In the genomic region with DNA sequence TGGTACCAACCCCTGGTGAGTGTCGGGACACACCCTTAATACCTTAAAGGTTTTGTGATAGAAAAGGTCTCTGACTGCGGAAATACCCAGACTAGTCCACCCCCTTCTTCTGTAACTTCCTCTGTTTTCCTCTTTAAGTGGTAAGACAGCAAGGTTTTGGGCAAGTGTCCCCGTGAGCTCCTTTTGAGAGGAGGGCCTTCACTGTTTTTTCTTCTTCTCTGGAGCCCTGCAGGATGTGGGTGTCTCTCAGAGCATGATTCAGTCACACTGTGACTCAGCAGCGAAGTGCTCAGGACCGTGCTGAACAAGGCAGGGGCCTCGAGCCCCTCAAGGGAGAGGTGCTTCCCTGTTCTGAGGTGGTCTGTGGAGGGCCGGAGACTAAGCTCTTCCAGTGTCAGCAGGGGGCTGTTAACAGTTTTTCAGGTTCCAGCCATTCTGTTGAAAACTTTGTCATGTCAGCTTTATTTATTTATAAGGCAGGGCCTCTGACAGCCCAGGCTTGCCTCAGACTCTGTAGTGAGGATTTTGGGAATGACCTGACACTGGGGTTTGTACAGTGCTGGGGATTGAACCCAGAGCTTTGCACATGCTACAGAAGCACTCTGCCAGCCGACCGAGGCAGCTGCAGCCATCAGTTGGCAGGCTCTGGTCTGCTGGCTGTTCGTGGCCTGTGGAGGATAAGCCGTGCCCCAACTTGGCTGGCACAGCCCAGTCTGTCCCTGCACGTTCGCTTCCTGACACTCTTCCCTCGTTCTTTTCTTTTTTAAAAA, we compare ENCODE assay signal across 10 mouse cellular contexts. TPM values are rescaled to one million over a fixed set of nuclear protein-coding genes. Genes with fewer than 3 reads are reported as not detected.
DNase-seq lines count a peak whose midpoint lies in the region; ATAC-seq and TF ChIP-seq lines count a peak whose summit lies in the region.
"Had no signal": no experiment of that assay in that cellular context is flagged by ENCODE, and none has a peak within 500 bp of the region (broad histone marks: within the 10 kb centered on the region; RNA-seq: fewer than 3 reads in every experiment).

No protein-coding gene starts in this region.

- H3K4me2 ChIP-seq in hindbrain, embryonic 11.5 days (replicated peaks; ENCODE audit: low read depth, low read length), result no peak overlapping the region
- H3K4me2 ChIP-seq: limb, embryonic 12.5 days had no signal

- no peak overlapping the region for H3K9ac ChIP-seq in heart, adult 2 months (ENCODE audit: low read depth, low read length)
- H3K9ac ChIP-seq in hindbrain, embryonic 11.5 days (ENCODE audit: low read depth, low read length), result no peak overlapping the region
- H3K9ac ChIP-seq: limb, embryonic 12.5 days had no signal

- no peak for TF ChIP-seq POLR2A in heart, adult 2 months (IDR thresholded peaks at IDR 0.05; ENCODE audit: insufficient read depth, low read depth, low read length)

- TF ChIP-seq EP300 in heart, adult 2 months (IDR thresholded peaks at IDR 0.05; ENCODE audit: insufficient read depth, low read depth, low read length), result no peak

- no peaks in the 10 kb centered on the region for H3K36me3 ChIP-seq in heart, adult 2 months (ENCODE audit: control insufficient read depth, insufficient read depth, low read length)
- 0 out of 2 replicates have a peak, but pooled peaks cover 2% of the 10 kb centered on the region for H3K36me3 ChIP-seq in hindbrain, embryonic 11.5 days (ENCODE audit: control insufficient read depth, insufficient read depth, low read length)

- WGBS in heart, adult 2 months, result 50% methylated on average over 14 of the region's 14 CpGs
- 85% methylated on average over 14 of the region's 14 CpGs for WGBS in hindbrain, embryonic 11.5 days

- peak in 1 of 2 experiments; percentile 28 for DNase-seq in heart, adult 2 months
- DNase-seq in heart, adult 9 months (ENCODE audit: low spot score in 2 of 2), result no peak
- peak; percentile 17 to 25 for DNase-seq in B cell, adult 2 months
- no peak for DNase-seq in hindbrain, embryonic 11.5 days (ENCODE audit: low spot score)
- no peak for DNase-seq in gastrocnemius, adult 8-10 months (ENCODE audit: low spot score in 2 of 2)
- no peak for DNase-seq in kidney, adult 9 months

- no peak overlapping the region for H3K4me3 ChIP-seq in heart, adult 2 months
- H3K4me3 ChIP-seq in hindbrain, embryonic 11.5 days (ENCODE audit: low read depth, low read length), result no peak overlapping the region
- H3K4me3 ChIP-seq: limb, embryonic 12.5 days had no signal

- no peaks in the 10 kb centered on the region for H3K9me3 ChIP-seq in hindbrain, embryonic 11.5 days (ENCODE audit: control insufficient read depth, low read length)
- H3K9me3 ChIP-seq: limb, embryonic 12.5 days had no signal

- no peaks in the 10 kb centered on the region for H3K27me3 ChIP-seq in heart, adult 2 months (ENCODE audit: control insufficient read depth, insufficient read depth, low read length)
- H3K27me3 ChIP-seq in hindbrain, embryonic 11.5 days (ENCODE audit: control insufficient read depth, insufficient read depth, low read length), result no peaks in the 10 kb centered on the region
- H3K27me3 ChIP-seq: limb, embryonic 12.5 days had no signal

- H3K79me2 ChIP-seq in heart, adult 2 months (replicated peaks; ENCODE audit: control insufficient read depth, insufficient read depth, low read length), result peaks cover 6% of the 10 kb centered on the region

- H3K4me1 ChIP-seq in heart, adult 2 months (ENCODE audit: control insufficient read depth, insufficient read depth, low read length), result peaks cover 2% of the 10 kb centered on the region; the same call in 1 of the 2 replicates
- H3K4me1 ChIP-seq in hindbrain, embryonic 11.5 days (replicated peaks; ENCODE audit: control insufficient read depth, insufficient read depth, low read length), result peaks cover 6% of the 10 kb centered on the region; the same call in 1 of the 2 replicates

- peak overlapping the region; percentile 8; the same call in 1 of the 2 replicates for H3K27ac ChIP-seq in heart, adult 2 months
- no peak overlapping the region for H3K27ac ChIP-seq in hindbrain, embryonic 11.5 days (ENCODE audit: low read depth, low read length)
- H3K27ac ChIP-seq: limb, embryonic 12.5 days had no signal

- TF ChIP-seq CTCF in heart, adult 2 months (IDR thresholded peaks at IDR 0.05), result no peak

- peak; percentile 97 for ATAC-seq in activated CD4-positive, CD25-positive, alpha-beta regulatory T cell, adult 4 months
- ATAC-seq in monocyte, adult 5-6 weeks (replicated peaks; ENCODE audit: insufficient number of reproducible peaks, low FRiP score, low TSS enrichment, poor library complexity, severe bottlenecking), result peak; percentile 58; the same call in 1 of the 2 replicates
- ATAC-seq in hindbrain, embryonic 11.5 days (ENCODE audit: low FRiP score), result no peak

- intact Hi-C loops in heart, adult 2 months (cut with DNase I), result loop anchor here (5.0 kb wide), 1 partner anchor 38 kb away; no protein-coding TSS in a partner anchor

RNA-seq across cellular contexts. Expression of a gene that starts 10.3 kb away (rescaled TPM):
- total RNA-seq in heart, adult 2 months (2021), result 10 to 100 TPM; 22.9 to 26.4 TPM
- 23.3 and 29.9 TPM in 2 replicates for polyA plus RNA-seq in heart, adult 2 months (2012; rRNA removed)
- polyA plus RNA-seq in activated CD4-positive, CD25-positive, alpha-beta regulatory T cell, adult 4 months (2017; shearing (Covaris generic)), result 10 to 100 TPM; 13.6 to 16.3 TPM
- total RNA-seq in monocyte, adult 5-6 weeks (2017), result 21.7 to 33.8 TPM (median 27.3 TPM) in 3 replicates
- 38.9 and 40.4 TPM in 2 replicates for polyA plus RNA-seq in hindbrain, embryonic 11.5 days (2014; fragmentation: Nextera tagmentation; extraction: Ambion mirVana)
- 10 to 100 TPM; 30.2 to 38.3 (median 33.0) TPM for total RNA-seq in gastrocnemius, adult 8-10 months (2022)

RNA-seq across cellular contexts. Expression of a gene that starts 18.9 kb away (rescaled TPM):
- total RNA-seq in heart, adult 2 months (2021), result 1 to 10 TPM; 1.6 to 2.2 TPM
- 0.94 and 2.4 TPM in 2 replicates for polyA plus RNA-seq in heart, adult 2 months (2012; rRNA removed)
- not detected for polyA plus RNA-seq in activated CD4-positive, CD25-positive, alpha-beta regulatory T cell, adult 4 months (2017; shearing (Covaris generic))
- total RNA-seq in monocyte, adult 5-6 weeks (2017), result not detected in 3 replicates
- polyA plus RNA-seq in hindbrain, embryonic 11.5 days (2014; fragmentation: Nextera tagmentation; extraction: Ambion mirVana), result not detected in 2 replicates
- total RNA-seq in gastrocnemius, adult 8-10 months (2022), result under 1 TPM in 3 of 4 experiments, not detected in 1; 0.32 to 0.54 (median 0.36) TPM
- polyA plus RNA-seq: kidney, embryonic 14.5 days; limb, embryonic 12.5 days had no signal

RNA-seq across cellular contexts. Expression of a gene that starts 34.2 kb away (rescaled TPM):
- total RNA-seq in heart, adult 2 months (2021), result 1,000 to 10,000 TPM; 1,066 to 1,498 TPM
- 973 and 1,028 TPM in 2 replicates for polyA plus RNA-seq in heart, adult 2 months (2012; rRNA removed)
- polyA plus RNA-seq in activated CD4-positive, CD25-positive, alpha-beta regulatory T cell, adult 4 months (2017; shearing (Covaris generic)), result not detected
- 0.64 TPM in 1 of 3 replicates, not detected in the others for total RNA-seq in monocyte, adult 5-6 weeks (2017)
- not detected in 2 replicates for polyA plus RNA-seq in hindbrain, embryonic 11.5 days (2014; fragmentation: Nextera tagmentation; extraction: Ambion mirVana)
- 100 to 1,000 TPM; 243 to 314 (median 275) TPM for total RNA-seq in gastrocnemius, adult 8-10 months (2022)
- polyA plus RNA-seq: kidney, embryonic 14.5 days; limb, embryonic 12.5 days had no signal

RNA-seq across cellular contexts. Expression of a gene that starts 39.0 kb away (rescaled TPM):
- total RNA-seq in heart, adult 2 months (2021), result under 1 TPM; 0.43 to 0.57 TPM
- polyA plus RNA-seq in heart, adult 2 months (2012; rRNA removed), result 2.1 and 4.6 TPM in 2 replicates
- polyA plus RNA-seq in activated CD4-positive, CD25-positive, alpha-beta regulatory T cell, adult 4 months (2017; shearing (Covaris generic)), result not detected
- not detected in 3 replicates for total RNA-seq in monocyte, adult 5-6 weeks (2017)
- polyA plus RNA-seq in hindbrain, embryonic 11.5 days (2014; fragmentation: Nextera tagmentation; extraction: Ambion mirVana), result not detected in 2 replicates
- under 1 TPM in 2 of 4 experiments, not detected in 2; 0.11 to 0.58 TPM for total RNA-seq in gastrocnemius, adult 8-10 months (2022)
- polyA plus RNA-seq: limb, embryonic 12.5 days had no signal

RNA-seq across cellular contexts. Expression of a gene that starts 56.2 kb away (rescaled TPM):
- total RNA-seq in heart, adult 2 months (2021), result not detected
- 0.04 TPM in 1 of 2 replicates, not detected in the other for polyA plus RNA-seq in heart, adult 2 months (2012; rRNA removed)
- not detected for polyA plus RNA-seq in activated CD4-positive, CD25-positive, alpha-beta regulatory T cell, adult 4 months (2017; shearing (Covaris generic))
- not detected in 3 replicates for total RNA-seq in monocyte, adult 5-6 weeks (2017)
- polyA plus RNA-seq in hindbrain, embryonic 11.5 days (2014; fragmentation: Nextera tagmentation; extraction: Ambion mirVana), result 0.22 and 0.33 TPM in 2 replicates
- total RNA-seq in gastrocnemius, adult 8-10 months (2022), result not detected

Comparison
In these comparisons a context has a peak if more than half of its experiments do, and no peak if none do; other contexts are left out.
1. DNase-seq: peak in B cell, adult 2 months (2 of 2); none in heart, adult 9 months (0 of 2), hindbrain, embryonic 11.5 days (single experiment), gastrocnemius, adult 8-10 months (0 of 2) and kidney, adult 9 months (single experiment).
2. RNA of a gene that starts 34.2 kb away (total RNA-seq): 1,066 to 1,498 TPM in heart, adult 2 months and 243 to 314 TPM in gastrocnemius, adult 8-10 months; 0.64 TPM in monocyte, adult 5-6 weeks; every median in the first group is over 100 times any median in the second.